Mouse (Mus musculus): ENCODE data around the gene Klhl13. TPM values are rescaled to one million over a fixed set of nuclear protein-coding genes. Genes with fewer than 3 reads are reported as not detected.
A peak's percentile ranks its signal among the peaks of the same experiment; 100 is the strongest.

Klhl13 gene
- total and polyA plus RNA-seq, 2 experiments from 2014 or later, result 94.1 to 208 TPM

DNA sequence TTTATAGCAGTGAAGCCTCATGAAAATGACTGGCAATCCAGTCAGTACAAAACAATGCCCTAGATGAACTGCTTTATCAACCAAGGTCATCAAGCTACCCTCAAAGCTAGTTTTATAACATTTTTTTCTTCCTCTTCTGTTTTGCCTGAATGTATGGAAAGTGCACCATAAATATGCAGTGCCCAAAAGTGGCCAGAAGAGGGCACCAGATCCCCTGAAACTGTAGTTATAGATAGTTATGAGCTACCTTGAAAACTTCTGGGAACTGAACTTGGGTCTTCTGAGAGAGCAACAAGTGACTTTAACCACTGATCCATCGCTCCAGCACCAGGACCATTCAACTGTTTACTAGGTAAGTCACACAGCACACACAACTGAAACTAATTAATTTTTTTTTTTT lies 36.8 kb downstream of the Klhl13 start:
- peak; percentile 35 for TF ChIP-seq CTCF (IDR thresholded peaks at IDR 0.05; ENCODE audit: low read depth)
- Histone ChIP-seq H3K9me3 (ENCODE audit: low read length) (no peaks in the 10 kb centered on the region), H3K4me3 (ENCODE audit: low read depth, low read length) (no peak overlapping the region), H3K9ac (no peak overlapping the region), H3K4me2 (ENCODE audit: low read depth) (no peak overlapping the region), H3K27ac (ENCODE audit: low read depth, low read length) (no peak overlapping the region), H3K36me3 (ENCODE audit: insufficient read depth) (no peaks in the 10 kb centered on the region), H3K27me3 (ENCODE audit: insufficient read depth, low read length) (no peaks in the 10 kb centered on the region), H3K4me1 (ENCODE audit: insufficient read depth) (no peaks in the 10 kb centered on the region)
- ATAC-seq (no peak), DNase-seq (no peak)
- 63% methylated on average over 1 of the region's 1 CpGs for WGBS

DNA sequence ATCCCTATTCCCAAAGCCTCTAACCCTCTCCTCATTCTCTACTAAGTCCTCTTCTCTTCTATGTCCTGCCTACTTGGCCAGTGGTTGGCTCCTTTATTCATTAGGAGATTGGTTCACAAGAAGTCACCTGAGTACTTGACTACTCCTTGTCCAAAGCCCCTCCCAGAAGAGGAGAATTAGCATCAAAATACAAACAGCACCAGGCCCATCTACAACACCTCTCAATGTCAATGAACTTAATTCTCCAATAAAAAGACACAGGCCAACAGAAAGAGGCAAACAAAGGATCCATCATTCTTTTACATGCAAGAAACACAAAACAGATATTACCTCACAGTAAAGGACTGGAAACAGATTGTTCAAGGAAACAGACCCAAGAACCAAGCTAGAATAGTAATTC lies 46.0 kb downstream of the Klhl13 start:
- Histone ChIP-seq H3K9ac (no peak overlapping the region), H3K9me3 (ENCODE audit: low read length) (no peaks in the 10 kb centered on the region), H3K4me3 (ENCODE audit: low read depth, low read length) (no peak overlapping the region), H3K36me3 (ENCODE audit: insufficient read depth) (no peaks in the 10 kb centered on the region), H3K4me1 (ENCODE audit: insufficient read depth) (no peaks in the 10 kb centered on the region), H3K4me2 (ENCODE audit: low read depth) (no peak overlapping the region), H3K27me3 (ENCODE audit: insufficient read depth, low read length) (no peaks in the 10 kb centered on the region), H3K27ac (ENCODE audit: low read depth, low read length) (no peak overlapping the region)
- ATAC-seq (no peak), DNase-seq (no peak)
- no peak for TF ChIP-seq CTCF (IDR thresholded peaks at IDR 0.05; ENCODE audit: low read depth)

GRCm38 (mm10) chrX:23295952-23296598 lies 68.8 kb downstream of the Klhl13 start:
- peak; percentile 88 for ATAC-seq
- peak; percentile 80 for DNase-seq
- Histone ChIP-seq H3K36me3 (ENCODE audit: insufficient read depth) (no peaks in the 10 kb centered on the region), H3K27ac (ENCODE audit: low read depth, low read length) (no peak overlapping the region), H3K4me3 (ENCODE audit: low read depth, low read length) (peak overlapping the region; percentile 17), H3K4me1 (ENCODE audit: insufficient read depth) (no peaks in the 10 kb centered on the region), H3K9ac (no peak overlapping the region), H3K9me3 (ENCODE audit: low read length) (no peaks in the 10 kb centered on the region), H3K27me3 (ENCODE audit: insufficient read depth, low read length) (no peaks in the 10 kb centered on the region), H3K4me2 (ENCODE audit: low read depth) (0 out of 2 replicates have a peak overlapping the region, but pooled peaks have one; percentile 13)
- TF ChIP-seq CTCF (IDR thresholded peaks at IDR 0.05; ENCODE audit: low read depth), result peak; percentile 74
- 24% methylated on average over 5 of the region's 5 CpGs for WGBS

DNA sequence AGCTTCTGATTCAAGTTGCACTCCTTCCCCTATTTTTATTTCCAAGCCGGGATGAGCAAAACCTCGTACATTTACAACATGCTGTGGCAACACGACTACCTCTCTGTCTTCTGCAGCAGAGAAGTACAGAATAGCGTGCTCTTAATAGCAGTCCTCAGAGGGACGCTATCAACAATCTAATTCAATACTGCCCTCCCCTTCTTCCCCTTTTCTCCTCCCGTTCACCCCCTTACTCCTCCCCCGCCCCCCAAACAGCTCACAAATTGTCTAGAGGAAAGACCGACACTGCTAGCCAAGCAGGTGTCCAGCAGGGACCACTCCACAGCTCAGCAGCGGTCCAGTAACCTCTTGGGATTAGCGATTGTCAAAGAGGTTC lies 79.5 kb downstream of the Klhl13 start:
- Histone ChIP-seq H3K4me3 (ENCODE audit: low read depth, low read length) (peak overlapping the region; percentile 25), H3K9me3 (ENCODE audit: low read length) (no peaks in the 10 kb centered on the region), H3K4me2 (ENCODE audit: low read depth) (peak overlapping the region; percentile 33), H3K9ac (peak overlapping the region; percentile 39), H3K27me3 (ENCODE audit: insufficient read depth, low read length) (no peaks in the 10 kb centered on the region), H3K4me1 (ENCODE audit: insufficient read depth) (no peaks in the 10 kb centered on the region), H3K36me3 (ENCODE audit: insufficient read depth) (no peaks in the 10 kb centered on the region), H3K27ac (ENCODE audit: low read depth, low read length) (peak overlapping the region; percentile 40)
- 23% methylated on average over 10 of the region's 10 CpGs for WGBS
- DNase-seq, result peak; percentile 41
- no peak for TF ChIP-seq CTCF (IDR thresholded peaks at IDR 0.05; ENCODE audit: low read depth)
- ATAC-seq, result peak; percentile 42; the same call in 1 of the 2 replicates

GRCm38 (mm10) chrX:23284530-23285441 lies 80.1 kb downstream of the Klhl13 start:
- Histone ChIP-seq H3K4me1 (ENCODE audit: insufficient read depth) (no peaks in the 10 kb centered on the region), H3K36me3 (ENCODE audit: insufficient read depth) (no peaks in the 10 kb centered on the region), H3K9me3 (ENCODE audit: low read length) (no peaks in the 10 kb centered on the region), H3K4me3 (ENCODE audit: low read depth, low read length) (peak overlapping the region; percentile 25), H3K9ac (peak overlapping the region; percentile 39), H3K27ac (ENCODE audit: low read depth, low read length) (peak overlapping the region; percentile 41; the same call in 1 of the 2 replicates), H3K27me3 (ENCODE audit: insufficient read depth, low read length) (no peaks in the 10 kb centered on the region), H3K4me2 (ENCODE audit: low read depth) (peak overlapping the region; percentile 33)
- DNase-seq, result peak; percentile 43
- no peak for TF ChIP-seq CTCF (IDR thresholded peaks at IDR 0.05; ENCODE audit: low read depth)
- peak; percentile 54 for ATAC-seq
- 33% methylated on average over 11 of the region's 11 CpGs for WGBS

DNA sequence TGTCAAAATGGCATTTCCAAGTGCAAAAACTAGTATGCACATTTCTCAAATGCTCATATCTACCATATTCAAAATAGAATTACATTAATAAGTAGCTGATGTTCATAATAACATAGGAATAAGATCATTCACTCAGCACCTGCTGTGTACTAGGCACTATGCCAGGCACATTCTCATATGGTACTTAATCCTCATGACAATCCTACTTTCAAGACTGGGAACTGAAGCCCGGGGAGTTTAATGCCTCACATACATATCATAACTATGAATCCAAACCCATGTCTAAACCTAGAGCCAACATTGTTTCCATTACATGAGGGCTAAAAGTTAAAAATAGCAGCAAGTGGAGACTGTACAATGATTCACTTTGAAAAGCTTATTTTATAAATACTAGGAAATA lies 97.3 kb downstream of the Klhl13 start:
- H3K4me2 ChIP-seq (ENCODE audit: low read depth), result no peak overlapping the region
- no peaks in the 10 kb centered on the region for H3K27me3 ChIP-seq (ENCODE audit: insufficient read depth, low read length)
- no peak for DNase-seq
- WGBS, result 48% methylated on average over 1 of the region's 1 CpGs
- no peak for TF ChIP-seq CTCF (IDR thresholded peaks at IDR 0.05; ENCODE audit: low read depth)
- H3K4me1 ChIP-seq (ENCODE audit: insufficient read depth), result no peaks in the 10 kb centered on the region
- H3K9me3 ChIP-seq (ENCODE audit: low read length), result no peaks in the 10 kb centered on the region
- H3K27ac ChIP-seq (ENCODE audit: low read depth, low read length), result no peak overlapping the region
- ATAC-seq, result no peak
- no peak overlapping the region for H3K4me3 ChIP-seq (ENCODE audit: low read depth, low read length)
- no peaks in the 10 kb centered on the region for H3K36me3 ChIP-seq (ENCODE audit: insufficient read depth)
- H3K9ac ChIP-seq, result no peak overlapping the region

DNA sequence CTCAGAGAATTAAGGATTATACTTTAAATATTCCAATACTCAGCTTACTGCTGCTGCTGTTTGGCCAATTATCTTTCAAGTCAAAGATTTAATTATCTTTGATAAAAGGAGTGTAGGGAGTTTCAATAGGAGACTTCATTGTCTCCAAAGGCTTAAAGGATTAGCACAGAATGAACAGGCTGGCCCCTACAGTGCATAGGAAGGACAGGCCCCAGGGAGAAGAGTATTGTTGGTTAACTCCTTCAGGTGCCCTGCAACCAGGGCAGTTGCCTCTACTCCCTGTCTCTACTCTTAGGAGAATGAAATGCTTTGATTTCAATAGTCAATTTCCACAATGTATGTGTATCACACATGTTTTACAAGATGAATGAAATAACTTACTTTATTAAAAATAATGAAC lies 116.1 kb downstream of the Klhl13 start:
- H3K4me2 ChIP-seq (ENCODE audit: low read depth), result no peak overlapping the region
- no peaks in the 10 kb centered on the region for H3K4me1 ChIP-seq (ENCODE audit: insufficient read depth)
- no peak overlapping the region for H3K27ac ChIP-seq (ENCODE audit: low read depth, low read length)
- H3K4me3 ChIP-seq (ENCODE audit: low read depth, low read length), result no peak overlapping the region
- H3K27me3 ChIP-seq (ENCODE audit: insufficient read depth, low read length), result no peaks in the 10 kb centered on the region
- TF ChIP-seq CTCF (IDR thresholded peaks at IDR 0.05; ENCODE audit: low read depth), result no peak
- no peak overlapping the region for H3K9ac ChIP-seq
- no peaks in the 10 kb centered on the region for H3K36me3 ChIP-seq (ENCODE audit: insufficient read depth)
- DNase-seq (no peak), ATAC-seq (no peak)
- no peaks in the 10 kb centered on the region for H3K9me3 ChIP-seq (ENCODE audit: low read length)

All from forebrain, postnatal 0 days (tissue).